Mouse (Mus musculus): Measurements from ENCODE around the gene Cers6.

Cers6 gene

GRCm38 (mm10) chr2:68916299-68916698, 55.1 kb downstream of the Cers6 start:
- DNase-seq (ENCODE audit: low spot score in 2 of 2), result no peak

GRCm38 (mm10) chr2:68917010-68917409, 55.8 kb downstream of the Cers6 start:
- DNase-seq (ENCODE audit: low spot score in 2 of 2), result no peak

- no peak for DNase-seq (ENCODE audit: low spot score in 2 of 2)
These were observed 56.3 kb downstream of the Cers6 start for GRCm38 (mm10) chr2:68917524-68917923.

GRCm38 (mm10) chr2:68924344-68924743, 63.1 kb downstream of the Cers6 start:
- no peak for DNase-seq (ENCODE audit: low spot score in 2 of 2)

GRCm38 (mm10) chr2:68925542-68925941, 64.3 kb downstream of the Cers6 start:
- DNase-seq (ENCODE audit: low spot score in 2 of 2), result no peak

- DNase-seq (ENCODE audit: low spot score in 2 of 2), result no peak
These were observed 65.9 kb downstream of the Cers6 start for GRCm38 (mm10) chr2:68926913-68927790.

GRCm38 (mm10) chr2:68932240-68932639, 71.0 kb downstream of the Cers6 start:
- no peak for DNase-seq (ENCODE audit: low spot score in 2 of 2)

GRCm38 (mm10) chr2:68932656-68933055, 71.4 kb downstream of the Cers6 start:
- DNase-seq (ENCODE audit: low spot score in 2 of 2), result no peak

GRCm38 (mm10) chr2:68934651-68935050, 73.4 kb downstream of the Cers6 start:
- DNase-seq (ENCODE audit: low spot score in 2 of 2), result no peak

GRCm38 (mm10) chr2:68935721-68936294, 74.6 kb downstream of the Cers6 start:
- no peak for DNase-seq (ENCODE audit: low spot score in 2 of 2)

GRCm38 (mm10) chr2:68936773-68937172, 75.5 kb downstream of the Cers6 start:
- DNase-seq (ENCODE audit: low spot score in 2 of 2), result no peak

- no peak for DNase-seq (ENCODE audit: low spot score in 2 of 2)
These were observed 76.6 kb downstream of the Cers6 start for GRCm38 (mm10) chr2:68937833-68938232.

GRCm38 (mm10) chr2:68944898-68945297, 83.7 kb downstream of the Cers6 start:
- no peak for DNase-seq (ENCODE audit: low spot score in 2 of 2)

- DNase-seq (ENCODE audit: low spot score in 2 of 2), result no peak
These were observed 84.7 kb downstream of the Cers6 start for GRCm38 (mm10) chr2:68945976-68946375.

GRCm38 (mm10) chr2:68946819-68947218, 85.6 kb downstream of the Cers6 start:
- DNase-seq (ENCODE audit: low spot score in 2 of 2), result no peak

GRCm38 (mm10) chr2:68949137-68949536, 87.9 kb downstream of the Cers6 start:
- no peak for DNase-seq (ENCODE audit: low spot score in 2 of 2)

- DNase-seq (ENCODE audit: low spot score in 2 of 2), result no peak
These were observed 88.5 kb downstream of the Cers6 start for GRCm38 (mm10) chr2:68949728-68950127.

GRCm38 (mm10) chr2:68951706-68952105, 90.5 kb downstream of the Cers6 start:
- no peak for DNase-seq (ENCODE audit: low spot score in 2 of 2)

GRCm38 (mm10) chr2:68953688-68954087, 92.4 kb downstream of the Cers6 start:
- DNase-seq (ENCODE audit: low spot score in 2 of 2), result no peak

- DNase-seq (ENCODE audit: low spot score in 2 of 2), result no peak
These were observed 94.3 kb downstream of the Cers6 start for GRCm38 (mm10) chr2:68955496-68955895.

GRCm38 (mm10) chr2:68956146-68956545, 94.9 kb downstream of the Cers6 start:
- no peak for DNase-seq (ENCODE audit: low spot score in 2 of 2)

GRCm38 (mm10) chr2:68957831-68958230, 96.6 kb downstream of the Cers6 start:
- no peak for DNase-seq (ENCODE audit: low spot score in 2 of 2)

GRCm38 (mm10) chr2:68959573-68959972, 98.3 kb downstream of the Cers6 start:
- no peak for DNase-seq (ENCODE audit: low spot score in 2 of 2)

Measured in left cerebral cortex, adult 9 months (tissue).